Mouse (Mus musculus) Patski (cell line): Measurements from ENCODE around the gene St5. TPM values are rescaled to one million over a fixed set of nuclear protein-coding genes. Genes with fewer than 3 reads are reported as not detected.

ENCODE experiments used
- ATAC-seq: fragments of 100-300 bp; one replicate; pipeline ENCODE4 v1.8.0; 2021
- CTCF ChIA-PET: fragments of 350-600 bp; sonication (Branson Sonifier 250); formaldehyde crosslinking; loops from one replicate; lab custom pipeline; 2022; ENCODE audit warnings: inconsistent platforms; lab: Charles Lee
- POLR2A ChIA-PET: fragments of 350-600 bp; sonication (Branson Sonifier 250); formaldehyde crosslinking; loops from one replicate; lab custom pipeline; 2022; ENCODE audit warnings: antibody characterized with exemption, inconsistent platforms; lab: Charles Lee
- DNase-seq: peaks from one replicate; pipeline ENCODE4 v3.0.0-alpha.2; 2011; ENCODE audit warnings: low read depth, low spot score
- H3K27me3 ChIP-seq: fragments of 371-371 bp; one replicate; pipeline ENCODE4 v1.5.1; 2021
- CTCF ChIP-seq: fragments of 100-300 bp; IDR thresholded peaks from one replicate; pipeline ENCODE4 v1.5.1; 2021
- in situ Hi-C: fragments of 300-500 bp; cut with MboI; formaldehyde crosslinking; loops from 3 replicates; pipeline ENCODE4 v1.11.1; 2018; ENCODE audit warnings: low pct_unique_long_range_greater_than_20kb, mixed read lengths
- polyA plus RNA-seq: library from polyadenylated mRNA; unstranded; gene quantifications from one replicate; pipeline ENCODE4 v1.2.3, GENCODE M21; 2021

Gene St5
- polyA plus RNA-seq, 1 experiment from 2014 or later, result 183 TPM

DNA sequence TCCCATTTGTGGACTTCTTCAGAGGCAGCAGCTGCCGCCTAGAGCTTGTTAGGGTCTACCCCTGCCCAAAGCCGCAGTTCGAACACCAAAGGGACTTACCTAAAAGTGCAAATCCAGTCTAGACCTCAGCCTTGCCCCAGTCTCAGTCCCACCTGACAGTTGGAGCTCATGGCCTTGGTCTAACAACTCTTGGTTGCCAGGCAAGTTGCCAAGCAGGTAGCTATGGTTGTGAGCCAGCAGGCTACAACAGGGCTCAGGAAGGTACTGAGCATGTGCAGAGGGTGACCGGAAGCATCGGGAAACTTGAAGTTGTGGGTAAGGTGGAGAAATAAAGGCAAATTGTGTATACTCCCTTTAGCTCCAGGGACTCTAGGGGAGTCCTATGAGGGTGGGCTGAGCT lies 20.3 kb upstream of the St5 start, which contains the start of gene BC051019:
Gene BC051019 (minus strand): TSS at position 154 of the 400 bp plus-strand sequence.
- CTCF ChIA-PET, result interaction anchor here (1.1 to 1.4 kb wide), 2 partner anchors 25 to 87 kb away, joined by 4 read pairs; no protein-coding TSS in a partner anchor
- H3K27me3 ChIP-seq, result no peaks in the 10 kb centered on the region
- ATAC-seq (no peak), DNase-seq (no peak)
- POLR2A ChIA-PET, result no interaction called here
- TF ChIP-seq CTCF, result no peak
- in situ Hi-C loops, result loop anchor here (25.0 kb wide), 3 partner anchors 186 to 561 kb away; partner anchors contain the start of gene Zfp143

DNA sequence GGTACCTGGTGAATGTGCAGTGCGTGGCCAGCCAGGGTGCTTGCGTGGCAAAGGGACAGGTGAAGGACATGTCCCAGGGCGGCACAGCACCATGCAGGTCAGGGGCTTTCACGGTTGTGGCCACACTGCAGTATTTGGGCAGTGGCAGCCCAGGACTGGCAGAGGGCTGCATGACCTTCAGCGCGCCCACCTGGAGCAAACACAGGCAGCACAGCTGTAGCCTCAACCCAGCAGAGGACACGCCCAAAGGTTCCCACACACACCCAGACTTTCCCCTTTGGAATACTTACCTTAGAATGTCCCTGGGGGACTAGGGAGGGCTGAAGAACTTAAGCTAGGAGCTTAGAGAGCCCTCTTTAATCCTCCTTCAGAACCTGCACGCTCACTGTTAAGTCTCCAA lies 19.7 kb upstream of the St5 start:
- in situ Hi-C loops, result loop anchor here (25.0 kb wide), 3 partner anchors 186 to 561 kb away; partner anchors contain the start of gene Zfp143
- no peak for ATAC-seq
- POLR2A ChIA-PET, result no interaction called here

DNA sequence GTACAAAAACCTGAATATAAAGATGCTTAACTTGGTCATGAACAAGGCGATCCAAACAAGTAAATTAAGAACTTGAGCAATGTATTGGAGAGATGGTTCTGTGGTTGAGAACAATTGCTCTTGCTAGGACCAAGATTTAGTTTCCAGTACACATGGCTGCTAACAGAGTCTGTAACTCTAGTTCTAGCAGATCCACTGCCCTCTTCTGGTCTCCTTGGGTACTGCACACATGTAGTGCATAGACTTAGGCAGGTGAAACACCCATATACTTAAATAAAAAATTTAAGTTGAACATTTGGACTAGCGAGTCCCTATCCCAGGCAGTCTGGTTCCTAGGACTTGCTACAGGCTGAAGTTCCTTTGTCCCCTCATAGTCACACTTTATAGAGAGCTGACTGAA lies 19.2 kb upstream of the St5 start:
- in situ Hi-C loops, result loop anchor here (25.0 kb wide), 3 partner anchors 185 to 560 kb away; partner anchors contain the start of gene Zfp143
- CTCF ChIA-PET, result no interaction called here
- DNase-seq (no peak), ATAC-seq (no peak)
- no peaks in the 10 kb centered on the region for H3K27me3 ChIP-seq
- no peak for TF ChIP-seq CTCF
- POLR2A ChIA-PET, result no interaction called here

More for the DNA sequence above, 19.7 kb upstream of the St5 start:
- CTCF ChIA-PET, result no interaction called here
- no peaks in the 10 kb centered on the region for H3K27me3 ChIP-seq
- DNase-seq, result no peak
- no peak for TF ChIP-seq CTCF

DNA sequence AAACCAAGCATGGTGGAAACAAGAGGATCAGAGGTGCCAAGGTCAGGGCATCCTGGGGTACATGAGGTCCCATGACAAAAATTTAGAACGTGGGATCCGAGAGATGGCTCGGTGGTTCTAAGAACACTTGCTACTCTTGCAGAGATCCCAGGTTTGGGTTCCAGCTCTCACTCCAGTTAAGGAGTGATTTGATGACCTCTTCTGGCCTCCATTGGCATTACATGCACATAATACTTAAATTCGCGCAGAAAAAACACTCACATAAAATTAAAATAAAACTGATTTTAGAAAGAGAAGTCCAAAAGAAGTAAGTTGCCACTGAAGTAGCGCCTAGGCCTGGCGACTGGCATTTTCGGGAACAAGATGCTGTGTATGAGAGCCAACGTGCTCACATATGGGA lies 15.9 kb upstream of the St5 start:
- ChIA-PET POLR2A (no interaction called here), CTCF (interaction anchor here (1.1 to 2.3 kb wide), 3 partner anchors 9 to 13 kb away, joined by 6 to 10 read pairs (median 7); no protein-coding TSS in a partner anchor)
- peak; percentile 76 for TF ChIP-seq CTCF
- in situ Hi-C loops, result loop anchor here (25.0 kb wide), 3 partner anchors 182 to 557 kb away; partner anchors contain the start of gene Zfp143
- no peak for ATAC-seq
- H3K27me3 ChIP-seq, result no peaks in the 10 kb centered on the region
- DNase-seq, result no peak

DNA sequence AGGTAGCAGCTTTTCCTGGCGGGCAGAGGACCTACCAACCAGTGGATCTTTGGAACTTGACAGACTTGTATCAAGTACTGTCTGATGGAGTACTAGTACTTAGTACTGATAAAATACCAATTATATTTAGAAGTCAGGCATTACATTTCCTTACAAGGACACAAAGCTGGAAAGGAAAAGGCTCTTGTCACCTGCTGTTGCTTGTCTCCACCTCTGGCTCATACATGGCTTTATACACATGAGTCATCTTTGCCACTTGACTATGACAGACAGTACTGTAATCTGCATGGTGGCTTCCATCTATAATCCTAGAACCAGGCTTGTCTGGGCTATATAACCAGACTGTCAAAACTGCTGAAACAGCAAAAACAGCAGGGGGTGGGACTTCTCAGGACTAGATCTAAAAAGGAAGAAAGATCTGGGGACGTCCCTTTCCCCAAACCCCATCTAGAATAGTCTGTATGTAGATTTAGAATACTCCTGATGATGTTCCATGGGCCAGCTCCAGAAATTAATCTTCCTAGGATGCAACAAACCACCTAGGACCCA lies 10.1 kb upstream of the St5 start:
- ChIA-PET POLR2A (interaction anchor here (0.6 kb wide), 1 partner anchor 257 kb away, joined by 3 read pairs; no protein-coding TSS in a partner anchor), CTCF (interaction anchor here (1.3 kb wide), 1 partner anchor 32 kb away, joined by 3 read pairs; no protein-coding TSS in a partner anchor)
- no peak for ATAC-seq
- TF ChIP-seq CTCF, result no peak
- no peaks in the 10 kb centered on the region for H3K27me3 ChIP-seq
- no peak for DNase-seq
- in situ Hi-C loops, result loop anchor here (25.0 kb wide), 3 partner anchors 176 to 551 kb away; partner anchors contain the start of gene Zfp143

DNA sequence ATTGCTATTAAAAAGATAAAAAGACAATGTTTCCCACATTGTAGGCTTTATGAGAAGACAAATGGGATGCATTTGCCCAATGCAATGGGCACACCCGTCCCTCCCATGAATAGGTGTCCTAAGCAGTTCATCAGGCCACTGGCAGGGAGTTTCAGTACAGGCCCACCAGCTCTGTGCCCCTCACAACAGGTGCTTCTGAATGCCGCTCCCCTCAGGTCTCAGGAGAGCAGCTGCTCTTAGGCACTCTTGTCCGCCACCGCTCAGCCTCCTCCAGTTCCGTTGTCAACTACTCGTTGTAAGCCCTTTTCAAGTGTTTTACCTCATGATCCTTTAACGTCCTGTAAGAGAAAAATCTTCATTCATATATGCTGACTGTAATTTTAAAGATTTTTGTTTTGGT lies 8.8 kb upstream of the St5 start:
- no peak for TF ChIP-seq CTCF
- ATAC-seq, result no peak
- H3K27me3 ChIP-seq, result no peaks in the 10 kb centered on the region
- in situ Hi-C loops, result loop anchor here (25.0 kb wide), 3 partner anchors 175 to 550 kb away; partner anchors contain the start of gene Zfp143
- CTCF ChIA-PET, result interaction anchor here (1.3 to 1.6 kb wide), 2 partner anchors 17 to 37 kb away, joined by 3 read pairs; no protein-coding TSS in a partner anchor
- POLR2A ChIA-PET, result no interaction called here
- no peak for DNase-seq

DNA sequence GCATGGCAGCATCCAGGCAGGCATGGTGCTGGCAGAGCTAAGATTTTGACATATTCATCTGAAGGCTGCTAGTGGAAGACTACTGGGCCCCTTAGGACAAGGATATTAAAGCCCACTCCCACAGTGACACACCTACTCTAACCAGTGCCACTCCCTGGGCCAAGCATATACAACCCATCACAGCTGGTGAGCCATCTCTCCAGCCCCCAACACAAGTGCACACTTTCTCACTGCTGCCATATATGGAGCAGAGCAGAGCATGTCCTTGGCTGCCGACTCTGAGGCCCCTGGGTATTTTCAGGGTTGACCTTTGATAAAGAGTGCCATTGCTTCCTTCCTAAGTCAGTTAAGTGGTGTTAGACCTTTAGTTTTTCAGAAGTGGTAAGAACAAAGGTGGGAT lies 6.7 kb upstream of the St5 start:
- ChIA-PET CTCF (interaction anchor here (1.5 kb wide), 1 partner anchor 9 kb away, joined by 6 read pairs; no protein-coding TSS in a partner anchor), POLR2A (no interaction called here)
- in situ Hi-C loops, result loop anchor here (25.0 kb wide), 3 partner anchors 173 to 548 kb away; partner anchors contain the start of gene Zfp143
- no peak for ATAC-seq
- no peaks in the 10 kb centered on the region for H3K27me3 ChIP-seq
- no peak for DNase-seq
- no peak for TF ChIP-seq CTCF

DNA sequence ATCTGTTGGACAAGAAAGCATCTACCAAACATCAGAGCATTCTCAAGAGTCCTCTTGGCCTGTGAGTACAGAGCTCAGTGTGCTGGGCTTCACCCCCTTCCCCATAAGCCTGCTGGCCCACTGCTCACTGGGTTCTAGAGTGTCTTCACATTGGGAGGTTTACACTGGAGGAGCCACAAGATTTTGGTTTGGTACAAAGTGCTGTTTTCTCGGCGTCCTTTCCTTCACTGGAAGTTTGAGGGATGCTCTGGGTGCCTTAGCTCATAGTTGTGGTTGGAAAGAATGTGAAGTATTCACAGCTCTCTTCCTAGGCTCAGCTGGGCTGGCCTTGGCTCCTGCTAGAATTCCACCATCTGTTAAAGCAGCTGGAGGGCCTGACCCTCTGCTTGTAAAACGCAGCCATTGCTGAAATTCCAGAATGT lies 5.6 kb upstream of the St5 start:
- in situ Hi-C loops, result loop anchor here (5.0 to 25.0 kb wide), 4 partner anchors 172 to 547 kb away; partner anchors contain the start of gene Zfp143
- no peak for TF ChIP-seq CTCF
- no peaks in the 10 kb centered on the region for H3K27me3 ChIP-seq
- ChIA-PET CTCF (interaction anchor here (1.2 to 1.6 kb wide), 5 partner anchors 10 to 184 kb away, joined by 4 to 6 read pairs (median 4); no protein-coding TSS in a partner anchor), POLR2A (interaction anchor here (0.6 to 0.7 kb wide), 3 partner anchors 179 to 919 kb away, joined by 3 to 5 read pairs (median 4); partner anchors contain the start of gene Zfp143)
- ATAC-seq, result peak; percentile 94
- DNase-seq, result no peak

DNA sequence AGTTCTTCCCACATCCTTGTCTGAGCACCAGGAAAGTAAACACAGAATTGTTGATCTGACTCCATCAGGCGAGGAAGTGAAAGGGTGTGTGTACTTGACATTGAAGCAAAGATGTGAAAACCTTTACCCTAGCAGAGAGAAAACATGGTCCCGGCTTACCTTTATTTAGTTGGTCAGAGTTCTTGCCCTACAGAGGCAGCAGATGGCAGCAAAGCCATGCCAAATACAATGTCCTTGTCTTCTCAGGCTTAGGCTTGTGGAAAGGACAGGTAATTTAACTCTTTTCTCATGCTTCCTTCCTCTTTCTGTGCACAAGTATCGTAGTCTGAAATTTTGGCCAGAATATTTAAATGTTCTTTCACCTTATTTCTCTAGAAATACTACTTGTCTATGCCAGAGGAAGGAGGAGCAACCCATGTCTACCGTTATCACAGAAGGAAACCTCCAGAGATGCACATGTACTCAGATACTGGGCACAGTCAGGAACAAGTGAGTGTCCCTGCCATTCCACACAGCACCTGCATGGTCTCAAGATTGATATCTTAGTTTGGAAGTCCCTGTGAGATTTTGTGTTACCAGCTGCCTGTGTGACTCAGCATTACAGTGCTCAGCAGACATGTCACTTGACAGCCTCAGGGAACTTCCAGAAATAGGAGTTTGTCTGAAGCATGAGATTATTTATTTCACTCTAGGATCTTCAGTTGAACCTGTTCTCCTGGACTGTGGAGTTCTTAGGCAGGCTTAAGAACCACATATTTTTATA lies 3.8 kb upstream of the St5 start:
- in situ Hi-C loops, result loop anchor here (5.0 to 25.0 kb wide), 4 partner anchors 170 to 545 kb away; partner anchors contain the start of gene Zfp143
- ATAC-seq, result peak; percentile 18
- CTCF ChIA-PET, result interaction anchor here (0.7 to 2.1 kb wide), 13 partner anchors 12 to 186 kb away, joined by 3 to 10 read pairs (median 4); no protein-coding TSS in a partner anchor
- no peaks in the 10 kb centered on the region for H3K27me3 ChIP-seq
- POLR2A ChIA-PET, result no interaction called here
- peak; percentile 85 for TF ChIP-seq CTCF
- no peak for DNase-seq

DNA sequence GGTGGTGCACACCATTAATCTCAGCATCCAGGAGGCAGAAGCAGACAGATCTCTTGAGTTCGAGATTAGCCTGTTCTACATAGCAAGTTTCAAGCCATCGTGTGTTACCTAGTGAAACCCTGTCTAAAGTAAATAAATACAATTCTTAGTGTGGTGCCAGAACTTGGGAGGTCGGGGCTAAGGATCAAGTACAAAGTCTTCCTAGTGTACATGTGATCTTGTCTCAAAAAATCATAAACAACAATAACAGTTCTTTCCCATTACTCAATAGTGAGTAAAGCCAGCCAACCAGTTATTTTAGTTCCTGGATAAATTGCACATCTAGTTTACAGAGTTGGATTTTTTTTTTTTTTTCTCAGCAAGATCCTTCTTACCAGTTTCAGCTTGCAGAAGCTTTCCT lies 1.1 kb upstream of the St5 start:
- TF ChIP-seq CTCF, result no peak
- ChIA-PET POLR2A (interaction anchor here (1.2 to 1.5 kb wide), 2 partner anchors 38 to 67 kb away, joined by 3 to 5 read pairs; no protein-coding TSS in a partner anchor), CTCF (interaction anchor here (1.5 to 1.7 kb wide), 3 partner anchors 10 to 28 kb away, joined by 3 read pairs; no protein-coding TSS in a partner anchor)
- DNase-seq (no peak), ATAC-seq (no peak)
- H3K27me3 ChIP-seq, result no peaks in the 10 kb centered on the region
- in situ Hi-C loops, result loop anchor here (25.0 kb wide), 3 partner anchors 167 to 542 kb away; partner anchors contain the start of gene Zfp143
